Mouse (Mus musculus): ENCODE measurements at regions not wholly inside any gene's neighbourhood (a gene's known extent, or its start where the extent isn't known, plus 50 kb on each side); places are given as distances from the start of the nearest gene placed in this dataset.

- Histone ChIP-seq H3K27me3 (ENCODE audit: control insufficient read depth, insufficient read depth, low read length) (no peaks in the 10 kb centered on the region), H3K4me1 (ENCODE audit: control insufficient read depth, insufficient read depth, low read length) (no peaks in the 10 kb centered on the region), H3K27ac (ENCODE audit: low read depth, low read length) (no peak overlapping the region), H3K36me3 (ENCODE audit: control insufficient read depth, insufficient read depth, low read length) (no peaks in the 10 kb centered on the region), H3K9me3 (ENCODE audit: control insufficient read depth, low read length) (no peaks in the 10 kb centered on the region), H3K4me2 (ENCODE audit: low read depth) (peak overlapping the region; percentile 34), H3K4me3 (ENCODE audit: low read depth, low read length) (0 out of 2 replicates have a peak overlapping the region, but pooled peaks have one; percentile 6), H3K9ac (ENCODE audit: low read length) (peak overlapping the region; percentile 11)
- WGBS = 17% methylated on average over 6 of the region's 6 CpGs
- DNase-seq (ENCODE audit: low spot score) = no peak
- ATAC-seq (ENCODE audit: insufficient read depth, low FRiP score, low TSS enrichment) = no peak
These were observed 606.1 kb upstream of the Id2 start for GRCm38 (mm10) chr12:25703023-25703400.

DNA sequence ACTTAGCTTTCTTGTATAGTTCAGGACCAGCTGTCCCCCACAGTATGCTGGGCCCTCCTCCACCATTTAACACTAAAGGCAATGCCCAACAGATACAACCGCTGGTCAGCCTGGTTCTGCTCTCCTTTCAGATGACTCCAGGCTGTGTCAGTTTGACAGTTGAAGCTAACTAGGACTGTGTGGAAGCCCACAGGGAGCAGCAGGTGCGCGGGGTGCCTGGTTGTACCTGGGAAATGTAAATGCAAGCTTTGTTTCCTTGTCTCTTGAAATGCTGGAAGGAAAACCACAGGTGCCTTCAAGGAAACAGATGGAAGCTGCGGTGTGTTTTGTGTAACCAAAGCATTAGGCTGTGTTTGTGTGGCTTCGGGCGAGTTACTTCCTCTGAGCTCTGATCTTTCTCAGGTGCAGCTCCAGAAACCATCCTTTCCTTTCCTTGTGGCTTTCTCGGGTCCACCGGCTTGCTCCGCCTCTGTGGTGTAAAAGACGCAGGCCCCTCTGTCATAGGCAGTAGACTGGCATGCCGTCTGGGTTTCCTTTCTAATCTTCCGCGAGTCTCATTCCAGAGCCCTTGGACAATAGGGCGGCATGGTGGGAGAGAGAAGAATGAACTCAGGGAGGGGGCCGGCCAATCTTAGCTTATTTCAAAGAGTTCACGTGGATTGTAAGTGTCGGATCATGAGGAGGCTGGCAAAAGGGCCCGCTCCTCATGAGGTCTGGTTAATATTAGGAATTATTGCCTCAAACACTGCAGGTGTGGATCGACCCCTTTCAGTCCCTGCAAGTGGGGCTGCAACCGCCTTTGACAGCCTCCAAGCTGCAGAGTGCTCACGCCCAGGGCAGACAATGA is 605.5 kb upstream of the Id2 start:
- Histone ChIP-seq H3K27ac (ENCODE audit: low read depth, low read length) (no peak overlapping the region), H3K4me1 (ENCODE audit: control insufficient read depth, insufficient read depth, low read length) (no peaks in the 10 kb centered on the region), H3K4me2 (ENCODE audit: low read depth) (peak overlapping the region; percentile 34), H3K36me3 (ENCODE audit: control insufficient read depth, insufficient read depth, low read length) (no peaks in the 10 kb centered on the region), H3K9ac (ENCODE audit: low read length) (peak overlapping the region; percentile 11), H3K9me3 (ENCODE audit: control insufficient read depth, low read length) (no peaks in the 10 kb centered on the region), H3K4me3 (ENCODE audit: low read depth, low read length) (0 out of 2 replicates have a peak overlapping the region, but pooled peaks have one; percentile 6), H3K27me3 (ENCODE audit: control insufficient read depth, insufficient read depth, low read length) (no peaks in the 10 kb centered on the region)
- DNase-seq (ENCODE audit: low spot score) = peak; percentile 27
- no peak for ATAC-seq (ENCODE audit: insufficient read depth, low FRiP score, low TSS enrichment)
- 14% methylated on average over 21 of the region's 21 CpGs for WGBS

GRCm38 (mm10) chr12:25687063-25687462 is 590.1 kb upstream of the Id2 start:
- ATAC-seq (ENCODE audit: insufficient read depth, low FRiP score, low TSS enrichment) (no peak), DNase-seq (ENCODE audit: low spot score) (no peak)
- Histone ChIP-seq H3K27me3 (ENCODE audit: control insufficient read depth, insufficient read depth, low read length) (no peaks in the 10 kb centered on the region), H3K4me1 (ENCODE audit: control insufficient read depth, insufficient read depth, low read length) (no peaks in the 10 kb centered on the region), H3K9me3 (ENCODE audit: control insufficient read depth, low read length) (no peaks in the 10 kb centered on the region), H3K9ac (ENCODE audit: low read length) (no peak overlapping the region), H3K27ac (ENCODE audit: low read depth, low read length) (no peak overlapping the region), H3K36me3 (ENCODE audit: control insufficient read depth, insufficient read depth, low read length) (no peaks in the 10 kb centered on the region), H3K4me3 (ENCODE audit: low read depth, low read length) (no peak overlapping the region), H3K4me2 (ENCODE audit: low read depth) (no peak overlapping the region)

DNA sequence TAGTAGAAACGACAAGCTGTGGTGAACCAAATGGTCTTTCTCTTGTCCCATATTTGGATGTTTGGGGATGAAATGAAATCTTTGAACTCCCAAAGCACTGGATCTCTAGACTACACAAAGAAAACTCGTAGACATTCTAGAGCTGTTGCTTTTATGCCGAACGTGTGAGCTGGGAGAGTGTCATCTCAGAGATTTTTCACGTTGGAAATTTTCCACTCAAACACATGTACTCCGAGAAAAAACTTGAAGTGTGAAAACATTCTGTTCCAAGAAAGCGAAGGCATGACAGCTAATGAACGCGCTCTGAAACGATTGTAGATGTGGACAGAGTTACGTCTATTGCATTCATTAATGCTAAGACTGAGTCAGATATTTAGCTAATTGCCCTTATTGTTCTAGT is 579.7 kb upstream of the Id2 start:
- no peaks in the 10 kb centered on the region for H3K27me3 ChIP-seq (ENCODE audit: control insufficient read depth, insufficient read depth, low read length)

DNA sequence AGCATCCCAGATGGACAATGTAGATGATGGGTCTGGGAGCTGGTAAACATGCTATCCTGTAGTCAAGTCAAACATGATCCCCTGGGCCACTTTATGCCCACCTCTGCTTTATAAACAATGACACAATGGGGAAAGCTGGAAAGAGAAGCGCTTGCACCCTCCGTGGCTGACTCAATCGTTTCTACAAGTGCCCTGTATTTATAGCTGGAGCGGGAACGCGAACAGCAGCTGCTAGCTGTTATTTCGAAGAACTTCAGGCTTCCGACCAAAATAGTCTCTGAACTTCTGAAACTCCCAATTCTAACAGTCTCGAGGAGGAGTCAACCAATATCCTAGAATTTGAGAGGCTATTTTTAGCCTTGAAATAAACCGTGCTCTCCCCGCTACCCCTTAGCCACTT is 571.4 kb upstream of the Id2 start:
- ATAC-seq (ENCODE audit: insufficient read depth, low FRiP score, low TSS enrichment) = no peak
- H3K9ac ChIP-seq (ENCODE audit: low read length) = no peak overlapping the region
- H3K4me1 ChIP-seq (ENCODE audit: control insufficient read depth, insufficient read depth, low read length) = no peaks in the 10 kb centered on the region
- no peak overlapping the region for H3K4me3 ChIP-seq (ENCODE audit: low read depth, low read length)
- H3K36me3 ChIP-seq (ENCODE audit: control insufficient read depth, insufficient read depth, low read length) = no peaks in the 10 kb centered on the region
- no peaks in the 10 kb centered on the region for H3K27me3 ChIP-seq (ENCODE audit: control insufficient read depth, insufficient read depth, low read length)
- no peaks in the 10 kb centered on the region for H3K9me3 ChIP-seq (ENCODE audit: control insufficient read depth, low read length)
- H3K27ac ChIP-seq (ENCODE audit: low read depth, low read length) = no peak overlapping the region
- WGBS = 92% methylated on average over 11 of the region's 11 CpGs
- DNase-seq (ENCODE audit: low spot score) = no peak
- no peak overlapping the region for H3K4me2 ChIP-seq (ENCODE audit: low read depth)

More for the DNA sequence above, 579.7 kb upstream of the Id2 start:
- ATAC-seq (ENCODE audit: insufficient read depth, low FRiP score, low TSS enrichment) = no peak
- Histone ChIP-seq H3K4me1 (ENCODE audit: control insufficient read depth, insufficient read depth, low read length) (no peaks in the 10 kb centered on the region), H3K36me3 (ENCODE audit: control insufficient read depth, insufficient read depth, low read length) (no peaks in the 10 kb centered on the region), H3K9me3 (ENCODE audit: control insufficient read depth, low read length) (no peaks in the 10 kb centered on the region), H3K9ac (ENCODE audit: low read length) (no peak overlapping the region), H3K27ac (ENCODE audit: low read depth, low read length) (no peak overlapping the region), H3K4me2 (ENCODE audit: low read depth) (no peak overlapping the region), H3K4me3 (ENCODE audit: low read depth, low read length) (no peak overlapping the region)
- 93% methylated on average over 11 of the region's 11 CpGs for WGBS
- DNase-seq (ENCODE audit: low spot score) = no peak

DNA sequence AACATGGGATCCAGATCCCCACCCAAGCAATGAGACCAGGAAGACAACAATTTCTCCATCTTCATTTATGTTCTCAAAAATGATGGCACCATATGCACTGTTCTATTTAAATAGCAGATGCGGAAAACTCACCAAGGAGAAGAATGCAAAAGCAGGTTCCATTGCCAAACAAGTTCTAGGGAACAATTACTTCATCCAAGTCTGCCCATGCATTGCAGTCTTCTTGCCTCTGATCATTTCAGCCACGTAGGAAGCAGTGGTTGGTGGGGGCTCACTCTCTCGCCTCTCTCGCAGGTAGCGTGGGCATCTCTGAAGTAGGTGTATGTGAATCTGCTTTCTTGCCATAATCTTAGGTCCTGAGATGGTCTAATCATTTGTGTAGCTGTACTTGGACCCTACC is 557.5 kb upstream of the Id2 start:
- Histone ChIP-seq H3K27me3 (ENCODE audit: control insufficient read depth, insufficient read depth, low read length) (no peaks in the 10 kb centered on the region), H3K4me1 (ENCODE audit: control insufficient read depth, insufficient read depth, low read length) (no peaks in the 10 kb centered on the region), H3K4me3 (ENCODE audit: low read depth, low read length) (no peak overlapping the region), H3K36me3 (ENCODE audit: control insufficient read depth, insufficient read depth, low read length) (no peaks in the 10 kb centered on the region), H3K4me2 (ENCODE audit: low read depth) (no peak overlapping the region), H3K9ac (ENCODE audit: low read length) (no peak overlapping the region), H3K9me3 (ENCODE audit: control insufficient read depth, low read length) (no peaks in the 10 kb centered on the region), H3K27ac (ENCODE audit: low read depth, low read length) (no peak overlapping the region)
- no peak for DNase-seq (ENCODE audit: low spot score)
- 95% methylated on average over 5 of the region's 5 CpGs for WGBS
- ATAC-seq (ENCODE audit: insufficient read depth, low FRiP score, low TSS enrichment) = no peak

DNA sequence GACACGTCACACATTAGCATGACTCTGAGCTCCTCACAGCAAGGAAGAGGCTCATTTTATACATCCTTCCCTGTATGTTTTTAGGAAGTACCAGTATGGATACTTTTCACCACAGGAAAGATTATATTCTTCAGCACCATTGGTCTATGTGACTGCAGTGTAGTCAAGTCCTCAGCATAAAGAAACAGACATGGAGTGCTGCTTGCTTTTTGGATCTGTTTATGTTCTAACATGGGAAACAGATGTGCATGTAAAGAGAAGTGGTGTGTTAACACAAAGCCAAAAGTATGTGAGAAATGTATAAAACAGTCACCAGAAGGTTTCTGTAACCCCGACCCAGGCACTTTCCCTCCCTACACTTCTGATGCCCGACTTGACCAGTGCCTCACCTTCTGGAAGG is 553.3 kb upstream of the Id2 start:
- ATAC-seq (ENCODE audit: insufficient read depth, low FRiP score, low TSS enrichment) (no peak), DNase-seq (ENCODE audit: low spot score) (no peak)

GRCm38 (mm10) chr12:25628081-25628480 is 531.1 kb upstream of the Id2 start:
- no peaks in the 10 kb centered on the region for H3K36me3 ChIP-seq (ENCODE audit: control insufficient read depth, insufficient read depth, low read length)
- no peak overlapping the region for H3K9ac ChIP-seq (ENCODE audit: low read length)
- H3K9me3 ChIP-seq (ENCODE audit: control insufficient read depth, low read length) = no peaks in the 10 kb centered on the region
- DNase-seq (ENCODE audit: low spot score) = no peak
- H3K4me2 ChIP-seq (ENCODE audit: low read depth) = no peak overlapping the region
- no peaks in the 10 kb centered on the region for H3K4me1 ChIP-seq (ENCODE audit: control insufficient read depth, insufficient read depth, low read length)
- ATAC-seq (ENCODE audit: insufficient read depth, low FRiP score, low TSS enrichment) = no peak
- H3K27ac ChIP-seq (ENCODE audit: low read depth, low read length) = no peak overlapping the region
- H3K27me3 ChIP-seq (ENCODE audit: control insufficient read depth, insufficient read depth, low read length) = no peaks in the 10 kb centered on the region
- no peak overlapping the region for H3K4me3 ChIP-seq (ENCODE audit: low read depth, low read length)

More for the DNA sequence above, 553.3 kb upstream of the Id2 start:
- H3K9me3 ChIP-seq (ENCODE audit: control insufficient read depth, low read length) = no peaks in the 10 kb centered on the region
- H3K27me3 ChIP-seq (ENCODE audit: control insufficient read depth, insufficient read depth, low read length) = no peaks in the 10 kb centered on the region
- WGBS = 81% methylated on average over 3 of the region's 3 CpGs
- H3K4me1 ChIP-seq (ENCODE audit: control insufficient read depth, insufficient read depth, low read length) = no peaks in the 10 kb centered on the region
- no peak overlapping the region for H3K4me3 ChIP-seq (ENCODE audit: low read depth, low read length)
- no peak overlapping the region for H3K4me2 ChIP-seq (ENCODE audit: low read depth)
- no peaks in the 10 kb centered on the region for H3K36me3 ChIP-seq (ENCODE audit: control insufficient read depth, insufficient read depth, low read length)
- no peak overlapping the region for H3K9ac ChIP-seq (ENCODE audit: low read length)
- H3K27ac ChIP-seq (ENCODE audit: low read depth, low read length) = no peak overlapping the region

DNA sequence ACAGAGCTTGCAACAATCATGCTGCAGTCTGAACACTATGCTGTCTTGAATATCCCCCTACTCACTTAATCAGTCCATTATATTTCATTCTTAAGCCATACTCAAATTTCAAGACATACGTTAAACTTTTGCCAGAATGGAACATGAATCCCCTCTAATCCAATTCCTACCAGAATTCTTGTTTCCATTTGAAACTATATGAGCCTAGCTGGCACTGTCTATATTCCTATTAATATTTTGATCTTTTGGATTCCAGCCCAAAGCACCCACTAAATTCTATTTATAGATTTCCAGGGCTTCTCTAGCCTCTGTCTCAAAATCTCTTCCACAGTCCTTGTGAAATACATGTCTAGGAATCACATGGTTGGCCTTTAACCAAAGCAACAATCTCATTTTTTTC is 528.9 kb upstream of the Id2 start:
- no peaks in the 10 kb centered on the region for H3K4me1 ChIP-seq (ENCODE audit: control insufficient read depth, insufficient read depth, low read length)
- 83% methylated on average over 1 of the region's 1 CpGs for WGBS
- ATAC-seq (ENCODE audit: insufficient read depth, low FRiP score, low TSS enrichment) = no peak

More for the DNA sequence above, 528.9 kb upstream of the Id2 start:
- Histone ChIP-seq H3K27ac (ENCODE audit: low read depth, low read length) (no peak overlapping the region), H3K4me2 (ENCODE audit: low read depth) (no peak overlapping the region), H3K9me3 (ENCODE audit: control insufficient read depth, low read length) (no peaks in the 10 kb centered on the region), H3K36me3 (ENCODE audit: control insufficient read depth, insufficient read depth, low read length) (no peaks in the 10 kb centered on the region), H3K4me3 (ENCODE audit: low read depth, low read length) (no peak overlapping the region), H3K27me3 (ENCODE audit: control insufficient read depth, insufficient read depth, low read length) (no peaks in the 10 kb centered on the region), H3K9ac (ENCODE audit: low read length) (no peak overlapping the region)
- no peak for DNase-seq (ENCODE audit: low spot score)
